Mouse (Mus musculus) CH12F3 (cell line): Measurements from ENCODE around the gene Eif3l.

Experiments
- in situ Hi-C: fragments of 300-500 bp; cut with MboI; formaldehyde crosslinking; loops from 2 replicates; pipeline ENCODE4 v1.14.3; 2020; ENCODE audit warnings: low sequenced_read_pairs

Eif3l gene

DNA sequence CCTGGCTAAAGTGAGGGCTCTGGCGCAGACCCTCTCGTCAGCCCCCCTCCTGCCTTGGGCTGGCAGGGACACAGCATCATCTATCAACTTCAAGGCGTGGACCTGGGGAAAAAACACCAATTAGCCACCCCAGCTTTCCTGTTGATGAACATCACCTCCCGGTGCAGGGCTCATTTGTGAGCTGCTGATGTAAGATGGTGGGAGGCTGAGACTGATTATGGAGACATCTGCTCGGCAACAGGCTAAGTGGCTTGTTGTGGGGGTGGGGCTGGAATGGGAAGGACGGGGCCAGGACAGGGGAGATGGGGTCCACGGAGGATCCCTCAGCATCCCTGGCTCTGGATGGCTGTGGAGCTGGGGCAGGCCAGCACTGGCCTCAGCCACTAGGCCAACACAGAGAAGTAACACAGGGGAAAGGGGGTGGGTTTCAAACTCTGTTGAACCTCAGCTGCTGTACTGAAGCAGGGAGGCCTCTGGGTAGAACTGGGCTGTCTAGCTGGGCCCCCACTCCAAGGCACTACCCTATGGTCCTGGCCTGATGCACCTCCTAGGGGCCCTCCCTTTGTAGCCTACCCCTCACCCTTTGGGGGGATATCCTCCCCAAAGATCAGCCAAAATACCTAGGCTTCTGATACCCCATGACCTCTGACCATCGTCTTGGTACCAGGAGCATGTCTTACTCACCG is 24.7 kb upstream of the Eif3l start:
- in situ Hi-C loops, result no loop called here

GRCm38 (mm10) chr15:79050964-79051363 is 24.0 kb upstream of the Eif3l start:
- in situ Hi-C loops, result no loop called here

- in situ Hi-C loops, result no loop called here
These were observed 23.3 kb upstream of the Eif3l start for GRCm38 (mm10) chr15:79051461-79052360.

DNA sequence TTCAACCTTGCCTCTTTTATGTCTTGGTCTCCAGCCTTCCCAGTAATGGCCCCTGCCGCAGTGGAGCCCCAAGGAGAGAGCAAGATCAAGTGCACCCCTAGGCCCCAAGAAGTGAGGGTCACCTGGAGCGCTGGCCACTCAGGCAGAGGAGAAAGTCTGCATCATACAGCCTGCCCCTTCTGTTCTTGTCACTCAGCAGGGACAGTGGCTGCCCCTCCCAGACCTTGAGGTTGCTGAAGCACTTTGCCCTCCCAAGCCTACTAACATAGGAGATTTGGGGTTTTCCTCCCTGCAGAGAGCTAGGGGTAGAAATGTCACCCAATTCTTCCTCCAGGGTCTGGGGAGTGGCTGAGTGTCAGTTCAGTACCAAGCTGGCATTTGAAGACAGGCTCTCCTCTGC is 22.6 kb upstream of the Eif3l start:
- in situ Hi-C loops, result no loop called here

GRCm38 (mm10) chr15:79056601-79057000 is 18.4 kb upstream of the Eif3l start:
- in situ Hi-C loops, result no loop called here

DNA sequence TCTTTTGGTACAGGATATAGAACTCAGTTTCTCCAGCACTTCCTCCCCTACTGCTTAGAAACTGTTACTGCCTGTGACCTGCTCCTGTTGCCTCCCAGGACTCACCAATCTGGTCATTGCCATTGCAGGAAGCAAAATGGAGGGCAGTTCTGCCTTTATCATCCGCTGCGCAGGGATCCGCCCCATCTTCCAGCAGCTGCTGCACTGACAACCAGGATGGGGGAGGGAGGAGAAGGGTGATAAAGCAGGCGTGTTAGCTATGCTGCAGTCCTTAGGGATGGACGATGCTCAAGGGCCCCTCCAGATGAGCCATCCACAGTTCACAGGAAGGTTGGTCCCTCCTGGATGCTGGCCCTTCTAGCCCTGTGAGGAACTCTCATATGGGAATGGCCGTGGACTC is 17.1 kb upstream of the Eif3l start:
- in situ Hi-C loops, result no loop called here

DNA sequence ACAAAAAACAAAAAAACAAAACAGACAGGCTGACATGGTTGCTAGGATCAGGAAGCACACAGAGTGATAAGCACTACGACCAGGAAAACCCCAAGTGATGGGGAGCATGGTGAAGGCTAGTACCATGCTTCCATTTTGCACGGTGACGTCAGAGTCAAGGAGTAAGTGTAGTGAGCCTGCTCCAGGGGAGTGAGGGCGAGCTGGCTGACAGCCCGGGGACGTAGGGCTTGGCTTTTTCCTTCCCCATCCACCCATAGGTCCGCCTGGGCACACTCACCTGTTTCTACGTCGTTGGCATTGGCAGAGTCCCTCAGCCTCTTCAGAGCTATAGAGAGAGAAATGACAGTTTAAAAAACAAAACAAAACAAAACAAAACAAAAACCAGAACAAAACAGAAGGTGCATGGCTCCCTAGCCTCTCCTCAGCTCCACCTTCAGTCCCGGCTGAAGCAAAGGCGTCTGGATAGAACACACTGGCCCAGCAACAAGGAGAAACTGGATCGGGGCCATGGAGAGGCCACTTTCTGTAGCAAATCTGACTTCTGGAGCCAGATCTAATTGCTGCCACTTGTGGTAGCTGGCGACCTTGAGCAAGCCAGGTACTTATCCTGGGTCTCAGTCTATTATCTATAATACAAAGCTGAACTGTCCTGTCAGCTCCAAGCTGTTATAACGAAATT is 14.0 kb upstream of the Eif3l start:
- in situ Hi-C loops, result no loop called here

GRCm38 (mm10) chr15:79062376-79063159 is 12.4 kb upstream of the Eif3l start, which contains the start of gene Ankrd54:
TSS of gene Ankrd54 (minus strand) at chr15:79062893.
- in situ Hi-C loops, result no loop called here

DNA sequence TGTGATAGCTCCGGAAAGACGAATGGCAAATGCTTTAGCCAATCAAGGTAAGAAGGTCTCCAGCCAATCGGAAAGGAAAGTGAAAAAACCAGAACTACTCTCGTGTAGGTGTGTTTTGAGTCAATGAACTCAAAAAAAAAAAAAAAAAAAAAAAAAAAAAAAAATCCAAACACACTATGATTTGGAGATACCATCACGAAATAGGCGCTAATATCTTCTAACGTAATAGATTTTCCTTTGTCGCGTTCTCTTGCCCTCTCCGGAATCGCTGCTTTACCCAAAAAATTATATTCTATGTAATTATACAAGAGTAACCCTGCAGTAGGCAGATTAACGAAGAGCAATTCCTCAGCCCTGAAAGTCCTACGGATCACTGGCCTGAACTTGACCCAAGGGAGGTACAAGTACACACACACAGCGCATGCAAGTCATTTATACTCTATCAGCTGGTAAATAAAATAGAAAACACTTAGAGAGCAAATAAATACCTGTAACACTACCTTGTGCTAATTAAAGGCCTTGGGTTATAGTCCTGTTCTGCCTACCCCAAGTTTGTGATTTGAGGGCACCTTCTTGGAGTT is 11.7 kb upstream of the Eif3l start:
- in situ Hi-C loops, result no loop called here

DNA sequence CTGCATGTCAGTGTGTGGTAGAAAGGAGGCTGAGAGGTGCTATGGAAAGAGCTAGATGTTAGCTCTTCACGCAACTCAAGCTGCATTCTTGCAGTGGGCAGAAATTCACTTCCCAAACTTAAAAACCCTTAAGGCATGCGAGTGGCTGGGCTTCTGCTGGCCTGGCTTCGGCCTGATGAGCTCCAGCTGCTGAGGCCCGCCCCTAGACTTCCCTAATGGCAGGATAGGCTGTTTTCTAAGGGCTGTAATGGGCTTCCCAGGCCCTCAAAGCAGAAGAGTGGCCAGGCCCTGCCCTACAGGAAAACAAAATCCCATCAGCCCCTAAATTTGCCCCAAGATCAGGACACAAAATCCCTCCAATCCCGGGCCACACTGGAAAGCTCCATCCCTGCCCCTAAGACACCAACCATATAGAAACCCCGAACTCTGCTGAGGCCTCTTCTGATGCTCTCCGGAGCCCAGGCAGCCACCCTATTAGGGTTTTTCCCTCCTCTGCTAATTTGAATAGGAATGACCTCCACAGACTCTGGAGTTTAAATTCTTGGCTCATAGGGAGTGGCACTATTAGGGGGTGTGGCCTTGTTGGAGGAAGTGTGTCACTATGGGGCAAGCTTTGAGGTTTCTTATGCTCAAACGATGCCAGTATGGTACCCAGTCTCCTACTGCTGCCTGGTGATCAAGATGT is 9.8 kb upstream of the Eif3l start:
- in situ Hi-C loops, result no loop called here

- in situ Hi-C loops, result no loop called here
These were observed 8.7 kb upstream of the Eif3l start for GRCm38 (mm10) chr15:79066276-79066675.

- in situ Hi-C loops, result no loop called here
These were observed 7.3 kb upstream of the Eif3l start for GRCm38 (mm10) chr15:79067631-79068030.

GRCm38 (mm10) chr15:79068416-79068815 is 6.6 kb upstream of the Eif3l start:
- in situ Hi-C loops, result no loop called here

GRCm38 (mm10) chr15:79071117-79072039 is 3.6 kb upstream of the Eif3l start:
- in situ Hi-C loops, result no loop called here

DNA sequence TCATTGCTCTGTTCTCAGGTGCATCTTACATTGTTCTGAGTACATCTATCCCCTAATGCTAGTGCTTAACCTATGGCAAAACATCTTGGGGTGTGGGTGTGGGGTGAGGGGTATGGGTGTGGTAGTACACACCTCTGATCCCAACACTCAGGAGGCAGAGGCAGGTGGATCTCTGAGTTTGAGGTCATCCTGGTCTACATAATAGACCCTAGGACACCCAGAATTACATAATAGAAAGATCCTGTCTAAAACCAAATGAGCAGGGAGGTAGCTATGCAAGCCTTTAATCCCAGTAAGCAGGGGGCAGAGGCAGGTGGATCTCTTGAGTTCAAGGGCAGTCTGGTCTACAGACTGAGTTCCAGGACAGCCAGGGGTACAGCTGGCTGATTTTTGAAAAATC is 1.2 kb upstream of the Eif3l start:
- in situ Hi-C loops, result no loop called here

DNA sequence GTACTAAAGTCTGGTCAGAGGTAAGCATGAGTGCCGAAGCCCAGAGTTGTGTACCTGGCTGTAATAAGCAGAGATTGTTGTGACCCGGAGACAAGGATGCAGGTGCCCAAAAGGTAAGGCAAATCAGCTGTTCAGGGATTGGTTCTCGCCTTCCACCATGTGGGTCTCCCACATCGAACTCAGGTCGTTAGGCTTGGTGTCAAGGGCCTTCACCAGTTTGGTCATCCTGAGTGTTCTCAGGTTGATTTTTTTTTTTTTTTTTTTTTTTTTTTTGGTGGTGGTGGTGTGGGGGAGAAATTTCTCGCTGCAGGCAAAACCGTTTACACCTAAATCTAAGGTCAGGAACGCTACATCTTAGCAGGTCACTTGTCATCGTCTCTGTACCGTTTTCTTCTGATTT is 533 bp upstream of the Eif3l start:
- in situ Hi-C loops, result no loop called here

DNA sequence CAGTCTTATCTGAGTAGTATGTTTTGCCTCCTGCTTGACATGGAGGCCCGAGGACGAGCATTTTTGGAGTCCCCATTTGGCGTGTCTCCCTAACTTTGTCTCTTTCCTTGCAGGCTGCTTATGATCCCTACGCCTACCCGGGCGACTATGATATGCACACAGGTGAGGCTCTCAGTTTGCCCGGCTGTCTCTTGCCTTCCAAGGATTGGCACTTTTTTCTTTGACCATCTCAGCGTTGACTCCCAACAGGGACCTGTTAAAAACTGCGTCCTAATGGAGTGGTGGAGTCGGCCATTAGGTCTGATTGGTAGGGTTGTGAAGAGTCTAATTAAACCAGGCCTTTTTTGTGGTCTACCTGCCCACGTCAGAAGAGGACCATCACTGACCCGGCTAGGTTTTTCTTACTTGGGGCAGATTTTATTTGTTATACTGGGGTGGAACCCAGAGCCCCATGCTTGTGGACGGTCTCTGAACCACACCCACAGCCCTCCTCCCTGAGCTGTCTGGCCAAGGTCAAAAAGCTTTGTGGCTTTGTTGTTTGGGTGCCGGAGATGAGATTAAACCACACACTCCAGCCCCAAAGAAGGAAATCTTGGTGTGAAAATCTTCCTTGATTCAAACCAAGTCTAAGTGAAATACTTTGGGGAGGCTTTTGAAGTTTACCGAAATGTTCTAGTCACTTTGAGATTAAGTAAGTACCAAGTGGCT is 833 bp downstream of the Eif3l start:
- in situ Hi-C loops, result no loop called here

GRCm38 (mm10) chr15:79079567-79079966 is 4.6 kb downstream of the Eif3l start:
- in situ Hi-C loops, result no loop called here
